Mouse (Mus musculus) cerebellum, adult 2 months (tissue): Measurements from ENCODE around the gene Brip1. TPM values are rescaled to one million over a fixed set of nuclear protein-coding genes. Genes with fewer than 3 reads are reported as not detected.
A peak's percentile ranks its signal among the peaks of the same experiment; 100 is the strongest.

Source experiments
- DNase-seq, 2 experiments: peaks; one replicate each; pipeline ENCODE4 v3.0.0; 2021
- H3K27ac ChIP-seq: fragments of 200-500 bp; 2 replicates; pipeline ENCODE4 v1.5.1; 2012; ENCODE audit warnings: low read length, control low read depth, inconsistent platforms; ENCODE audit not compliant: insufficient read depth
- H3K27me3 ChIP-seq: fragments of 200-500 bp; 2 replicates; pipeline ENCODE4 v1.6.1; 2012; ENCODE audit warnings: inconsistent platforms, mild to moderate bottlenecking, low read length, moderate library complexity; ENCODE audit not compliant: control insufficient read depth, insufficient read depth
- H3K4me1 ChIP-seq: fragments of 200-500 bp; 2 replicates; pipeline ENCODE4 v1.6.1; 2011; ENCODE audit warnings: low read length; ENCODE audit not compliant: control insufficient read depth, insufficient read depth
- H3K4me3 ChIP-seq: fragments of 200-500 bp; replicated peaks from 2 replicates; pipeline ENCODE3; 2011; ENCODE audit warnings: mild to moderate bottlenecking, low read depth, low read length, control low read depth; ENCODE audit not compliant: insufficient read depth
- CTCF ChIP-seq: fragments of 200-500 bp; IDR thresholded peaks from 2 replicates; pipeline ENCODE4 v1.5.1; 2011; ENCODE audit warnings: low read depth, mild to moderate bottlenecking, control low read depth, low read length, moderate library complexity, borderline replicate concordance; ENCODE audit not compliant: insufficient read depth
- POLR2A ChIP-seq: fragments of 200-500 bp; IDR thresholded peaks from 2 replicates; pipeline ENCODE4 v1.6.1; 2011; ENCODE audit warnings: low read length, control low read depth, borderline replicate concordance; ENCODE audit not compliant: insufficient read depth
- WGBS: fragments of 180-500 bp; shearing (Covaris S2); methylation state at CpG from one replicate; pipeline ENCODE4 v1.1.7; 2018; 5-methylcytosine and 5-hydroxymethylcytosine counted together
- polyA plus RNA-seq: library from polyadenylated mRNA; depleted of rRNA; stranded (reverse); fragments of >200 nt; gene quantifications from 2 replicates; pipeline ENCODE4 v1.2.3, GENCODE M21; 2012

Gene Brip1
- polyA plus RNA-seq, 1 experiment = 0.03 TPM

- no peak for TF ChIP-seq CTCF
- no peak for TF ChIP-seq POLR2A
- H3K4me3 ChIP-seq = no peak overlapping the region
- 64% methylated on average over 8 of the region's 8 CpGs for WGBS
- no peak overlapping the region for H3K27ac ChIP-seq
- H3K4me1 ChIP-seq = no peaks in the 10 kb centered on the region
- no peak for DNase-seq
- no peaks in the 10 kb centered on the region for H3K27me3 ChIP-seq
Measured at GRCm38 (mm10) chr11:86067154-86067553, 133.8 kb downstream of the Brip1 start.

GRCm38 (mm10) chr11:86064881-86065280, 136.1 kb downstream of the Brip1 start:
- Histone ChIP-seq H3K27ac (no peak overlapping the region), H3K27me3 (no peaks in the 10 kb centered on the region), H3K4me3 (no peak overlapping the region), H3K4me1 (no peaks in the 10 kb centered on the region)
- DNase-seq = no peak
- TF ChIP-seq CTCF (no peak), POLR2A (no peak)
- WGBS = 93% methylated on average over 5 of the region's 5 CpGs

- no peak for TF ChIP-seq CTCF
- no peak for TF ChIP-seq POLR2A
- Histone ChIP-seq H3K27ac (no peak overlapping the region), H3K4me3 (no peak overlapping the region), H3K4me1 (no peaks in the 10 kb centered on the region), H3K27me3 (no peaks in the 10 kb centered on the region)
- 85% methylated on average over 8 of the region's 8 CpGs for WGBS
- no peak for DNase-seq
Measured at GRCm38 (mm10) chr11:86061243-86061642, 139.8 kb downstream of the Brip1 start.

GRCm38 (mm10) chr11:86059123-86059522, 141.9 kb downstream of the Brip1 start:
- H3K27ac ChIP-seq = no peak overlapping the region
- H3K4me3 ChIP-seq = no peak overlapping the region
- DNase-seq = no peak
- H3K4me1 ChIP-seq = no peaks in the 10 kb centered on the region
- H3K27me3 ChIP-seq = no peaks in the 10 kb centered on the region
- 79% methylated on average over 4 of the region's 4 CpGs for WGBS
- no peak for TF ChIP-seq POLR2A
- no peak for TF ChIP-seq CTCF

GRCm38 (mm10) chr11:86055806-86056205, 145.2 kb downstream of the Brip1 start:
- H3K4me1 ChIP-seq = no peaks in the 10 kb centered on the region

GRCm38 (mm10) chr11:86051383-86051782, 149.6 kb downstream of the Brip1 start:
- Histone ChIP-seq H3K4me1 (no peaks in the 10 kb centered on the region), H3K27me3 (no peaks in the 10 kb centered on the region), H3K4me3 (no peak overlapping the region), H3K27ac (no peak overlapping the region)
- WGBS = 15% methylated on average over 6 of the region's 6 CpGs
- DNase-seq = peak in 1 of 2 experiments; percentile 1
- TF ChIP-seq CTCF (no peak), POLR2A (no peak)

More at GRCm38 (mm10) chr11:86055806-86056205, 145.2 kb downstream of the Brip1 start:
- H3K27ac ChIP-seq = no peak overlapping the region
- 74% methylated on average over 7 of the region's 7 CpGs for WGBS
- TF ChIP-seq POLR2A (no peak), CTCF (no peak)
- no peaks in the 10 kb centered on the region for H3K27me3 ChIP-seq
- DNase-seq = no peak
- H3K4me3 ChIP-seq = no peak overlapping the region

- Histone ChIP-seq H3K27ac (no peak overlapping the region), H3K4me3 (no peak overlapping the region), H3K27me3 (no peaks in the 10 kb centered on the region), H3K4me1 (no peaks in the 10 kb centered on the region)
- no peak for DNase-seq
- TF ChIP-seq CTCF (no peak), POLR2A (no peak)
- 80% methylated on average over 8 of the region's 8 CpGs for WGBS
Measured at GRCm38 (mm10) chr11:86050430-86051280, 150.3 kb downstream of the Brip1 start.

GRCm38 (mm10) chr11:86039994-86040393, 161.0 kb downstream of the Brip1 start:
- Histone ChIP-seq H3K27me3 (no peaks in the 10 kb centered on the region), H3K27ac (no peak overlapping the region), H3K4me3 (no peak overlapping the region), H3K4me1 (no peaks in the 10 kb centered on the region)
- DNase-seq = no peak
- no peak for TF ChIP-seq POLR2A
- no peak for TF ChIP-seq CTCF
- WGBS = 75% methylated on average over 5 of the region's 5 CpGs
